8 mouse cellular contexts compared by ENCODE assay signal in genomic region chr19:57364942-57365673, GRCm38 (mm10). TPM values are rescaled to one million over a fixed set of nuclear protein-coding genes. Genes with fewer than 3 reads are reported as not detected.
DNase-seq lines count a peak whose midpoint lies in the region; ATAC-seq and TF ChIP-seq lines count a peak whose summit lies in the region.

No protein-coding gene starts in this region.

- TF ChIP-seq CTCF in cortical plate, adult 2 months (IDR thresholded peaks at IDR 0.05; ENCODE audit: extremely low read depth, insufficient read depth, low read length), result no peak

- H3K27me3 ChIP-seq in heart, embryonic 15.5 days, result no peaks in the 10 kb centered on the region
- H3K27me3 ChIP-seq in limb, embryonic 15.5 days, result no peaks in the 10 kb centered on the region

- H3K4me1 ChIP-seq in cortical plate, adult 2 months (ENCODE audit: control insufficient read depth, insufficient read depth, low read length), result peaks cover 13% of the 10 kb centered on the region
- peaks cover 66% of the 10 kb centered on the region for H3K4me1 ChIP-seq in heart, embryonic 15.5 days (replicated peaks)
- H3K4me1 ChIP-seq in limb, embryonic 15.5 days, result peaks cover 47% of the 10 kb centered on the region

- 15% methylated on average over 11 of the region's 11 CpGs for WGBS in heart, embryonic 15.5 days
- 38% methylated on average over 10 of the region's 11 CpGs for WGBS in limb, embryonic 15.5 days

- 0 out of 2 replicates have a peak overlapping the region, but pooled peaks have one; percentile 27 for H3K27ac ChIP-seq in cortical plate, adult 2 months (ENCODE audit: insufficient read depth, low read length)
- peak overlapping the region; percentile 81 for H3K27ac ChIP-seq in heart, embryonic 15.5 days
- peak overlapping the region; percentile 33 for H3K27ac ChIP-seq in limb, embryonic 15.5 days

- TF ChIP-seq POLR2A in cortical plate, adult 2 months (IDR thresholded peaks at IDR 0.05; ENCODE audit: extremely low read depth, insufficient read depth, low read length), result no peak

- peak overlapping the region; percentile 38 for H3K4me2 ChIP-seq in heart, embryonic 15.5 days
- H3K4me2 ChIP-seq in limb, embryonic 15.5 days, result no peak overlapping the region

- peak overlapping the region; percentile 36; the same call in 1 of the 2 replicates for H3K9ac ChIP-seq in heart, embryonic 15.5 days
- H3K9ac ChIP-seq in limb, embryonic 15.5 days, result no peak overlapping the region

- peaks cover 14% of the 10 kb centered on the region for H3K36me3 ChIP-seq in heart, embryonic 15.5 days
- H3K36me3 ChIP-seq in limb, embryonic 15.5 days, result peaks cover 16% of the 10 kb centered on the region

- peak; percentile 51 for DNase-seq in embryo, embryonic 10 days (ENCODE audit: low spot score)
- no peak for DNase-seq in embryo, embryonic 9.5 days (ENCODE audit: extremely low spot score)
- peak; percentile 31 to 61 for DNase-seq in urinary bladder, postnatal 36 days (ENCODE audit: low spot score in 2 of 2)
- DNase-seq in cerebellum, adult 11 months, result no peak

- no peak overlapping the region for H3K4me3 ChIP-seq in cortical plate, adult 2 months (ENCODE audit: insufficient read depth, low read length)
- H3K4me3 ChIP-seq in heart, embryonic 15.5 days, result peak overlapping the region; percentile 9; the same call in 1 of the 2 replicates
- H3K4me3 ChIP-seq in limb, embryonic 15.5 days, result no peak overlapping the region

- ATAC-seq in heart, embryonic 15.5 days (replicated peaks; ENCODE audit: insufficient number of reproducible peaks, insufficient read depth, low FRiP score, low read depth), result no peak
- ATAC-seq in limb, embryonic 15.5 days (ENCODE audit: insufficient number of reproducible peaks, low FRiP score, low TSS enrichment, low read depth), result no peak
- ATAC-seq in inflammation-experienced regulatory T-cells, adult 6 months, result no peak

- H3K9me3 ChIP-seq in heart, embryonic 15.5 days (replicated peaks), result no peaks in the 10 kb centered on the region
- no peaks in the 10 kb centered on the region for H3K9me3 ChIP-seq in limb, embryonic 15.5 days

RNA-seq across cellular contexts. Expression of gene Fam160b1, which starts 4.6 kb away (rescaled TPM):
- polyA plus RNA-seq in cortical plate, adult 2 months (2012; rRNA removed), result 16.8 and 16.9 TPM in 2 replicates
- 9.4 and 11.1 TPM in 2 replicates for polyA plus RNA-seq in heart, embryonic 15.5 days (2015; fragmentation: Nextera tagmentation; extraction: Ambion mirVana)
- 13.3 and 17.4 TPM in 2 replicates for polyA plus RNA-seq in limb, embryonic 15.5 days (2015; fragmentation: Nextera tagmentation; extraction: Ambion mirVana)
- polyA plus RNA-seq in inflammation-experienced regulatory T-cells, adult 6 months (2017; shearing (Covaris generic)), result 10 to 100 TPM in 2 of 3 experiments, 1 to 10 TPM in 1; 9.2 to 10.8 (median 10.6) TPM

RNA-seq across cellular contexts. Expression of gene Ablim1, which starts 50.4 kb away (rescaled TPM):
- 50.0 and 50.5 TPM in 2 replicates for polyA plus RNA-seq in cortical plate, adult 2 months (2012; rRNA removed)
- polyA plus RNA-seq in heart, embryonic 15.5 days (2015; fragmentation: Nextera tagmentation; extraction: Ambion mirVana), result 56.2 and 63.8 TPM in 2 replicates
- polyA plus RNA-seq in limb, embryonic 15.5 days (2015; fragmentation: Nextera tagmentation; extraction: Ambion mirVana), result 105 and 116 TPM in 2 replicates
- polyA plus RNA-seq in inflammation-experienced regulatory T-cells, adult 6 months (2017; shearing (Covaris generic)), result 100 to 1,000 TPM; 240 to 284 (median 264) TPM

Comparison
In these comparisons a context has a peak if more than half of its experiments do, and no peak if none do; other contexts are left out.
1. DNase-seq: peak in embryo, embryonic 10 days (single experiment) and urinary bladder, postnatal 36 days (2 of 2); none in embryo, embryonic 9.5 days (single experiment) and cerebellum, adult 11 months (single experiment).
2. H3K27ac ChIP-seq: peak in every context shown above with its lines; median percentile 81 in heart, embryonic 15.5 days; 33 in limb, embryonic 15.5 days; 27 in cortical plate, adult 2 months.